Mouse (Mus musculus) cerebellum, postnatal 14 days (tissue): Measurements from ENCODE around the gene Olfr1066.
"Not testable (repeated sequence)": the region's sequence is repeated elsewhere in the genome, so short reads cannot be mapped to it uniquely, and the experiment has no call there.

Experiments used
- DNase-seq, 2 experiments: peaks; one replicate each; pipeline ENCODE4 v3.0.0; 2021; ENCODE audit warnings: mixed read lengths in 2 of 2

Olfr1066 gene

DNA sequence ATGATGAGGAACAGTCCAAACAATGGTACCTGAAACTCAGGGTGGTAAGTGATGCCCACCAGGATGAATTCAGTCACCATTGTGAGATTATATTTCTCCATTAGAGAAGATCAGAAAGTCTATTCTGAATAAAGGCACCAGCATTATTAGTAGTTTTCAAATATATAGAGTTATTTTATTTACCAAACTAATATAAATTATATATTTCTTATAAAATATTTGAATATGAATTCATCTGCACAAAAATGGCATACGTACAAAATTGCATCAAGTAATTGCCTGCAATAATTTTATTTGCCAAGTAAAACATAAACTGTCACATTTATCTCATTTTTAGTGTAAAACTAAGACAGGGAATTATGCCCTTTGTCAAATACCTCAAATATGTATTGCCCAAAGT lies at the start of gene Olfr1066:
TSS of gene Olfr1066 (minus strand) at position 101 of the 400 bp plus-strand sequence.
- no peak for DNase-seq

GRCm38 (mm10) chr2:86487286-86487685 lies 31.2 kb upstream of the Olfr1066 start, which contains the start of gene Olfr228:
Olfr228 (minus strand) TSS chr2:86487386.
- no peak for DNase-seq

- DNase-seq: peak; percentile 65 to 69
These were observed 8.5 kb upstream of the Olfr1066 start for GRCm38 (mm10) chr2:86464442-86465109.

- DNase-seq: no peak
These were observed 4.4 kb upstream of the Olfr1066 start for GRCm38 (mm10) chr2:86460434-86460833.

DNA sequence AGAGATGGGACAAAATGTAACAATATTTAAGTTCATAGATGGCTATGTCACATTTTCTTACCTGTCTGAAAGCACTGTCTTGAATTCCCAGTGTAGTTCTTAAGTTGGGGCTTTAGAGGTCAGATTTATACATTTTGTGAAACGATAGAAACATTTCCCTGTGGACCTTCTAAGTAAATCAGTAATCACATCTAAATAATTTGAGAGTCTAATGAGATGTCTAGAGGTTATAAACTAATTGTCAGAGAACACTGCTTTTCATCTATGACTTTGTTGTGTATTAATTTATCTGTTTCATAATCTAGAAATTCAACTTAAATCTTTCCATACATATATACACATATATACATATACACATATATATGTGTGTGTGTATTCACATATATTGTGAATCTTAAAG lies 5.6 kb downstream of the Olfr1066 start, which contains the start of gene Olfr1065:
TSS of gene Olfr1065 (minus strand) at position 101 of the 400 bp plus-strand sequence.
- not testable (repeated sequence) for DNase-seq

- DNase-seq: not testable (repeated sequence)
These were observed 14.0 kb downstream of the Olfr1066 start for GRCm38 (mm10) chr2:86442101-86442500.

- DNase-seq: not testable (repeated sequence)
These were observed 27.6 kb downstream of the Olfr1066 start for GRCm38 (mm10) chr2:86428511-86428910.

DNA sequence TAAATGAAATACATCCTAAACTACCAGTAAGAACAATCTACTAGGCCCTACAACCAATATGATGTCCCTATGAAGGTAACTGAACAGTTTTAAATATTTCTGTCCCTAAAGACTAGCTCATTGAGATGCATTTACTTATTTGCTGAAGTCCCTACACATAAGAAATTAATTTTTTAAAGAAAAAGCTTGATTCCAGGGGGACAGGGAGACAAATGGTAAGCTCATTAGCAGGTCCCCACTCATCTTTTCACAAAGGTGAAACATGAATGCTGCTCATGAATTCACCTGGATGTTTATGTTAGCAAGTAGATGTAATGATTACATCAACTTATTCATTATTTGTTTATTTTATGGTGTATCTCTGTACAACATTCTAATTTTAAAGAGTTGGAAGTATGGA lies 29.4 kb downstream of the Olfr1066 start, which contains the start of gene Olfr1062:
TSS of gene Olfr1062 (minus strand) at position 101 of the 400 bp plus-strand sequence.
- DNase-seq: not testable (repeated sequence)

GRCm38 (mm10) chr2:86413950-86414349 lies 42.1 kb downstream of the Olfr1066 start, which contains the start of gene Olfr1061:
Olfr1061 (minus strand) TSS chr2:86414050.
- no peak for DNase-seq
